Mouse (Mus musculus) CH12.LX (cell line): ENCODE measurements at regions not wholly inside any gene's neighbourhood (a gene's known extent, or its start where the extent isn't known, plus 50 kb on each side); places are given as distances from the start of the nearest gene placed in this dataset.
"Not testable (repeated sequence)": the region's sequence is repeated elsewhere in the genome, so short reads cannot be mapped to it uniquely, and the experiment has no call there.

Experiments
- DNase-seq: peaks from one replicate; pipeline ENCODE4 v3.0.0-alpha.2; 2013; ENCODE audit errors: extremely low read depth
- H3K27ac ChIP-seq: 2 replicates; pipeline ENCODE4 v1.5.1; 2012; ENCODE audit warnings: low read depth, mild to moderate bottlenecking, control low read depth, moderate library complexity; ENCODE audit not compliant: insufficient read depth
- H3K27me3 ChIP-seq: replicated peaks from 2 replicates; pipeline ENCODE3; 2012; ENCODE audit warnings: inconsistent platforms
- H3K36me3 ChIP-seq, 2 experiments: replicated peaks in 1 of 2; 2 replicates each; pipeline versions ENCODE3 to v1.6.1; 2012; ENCODE audit warnings: inconsistent platforms in 1 of 2, low read length in 1 of 2, mild to moderate bottlenecking in 1 of 2, mixed read lengths in 1 of 2, moderate library complexity in 1 of 2; ENCODE audit not compliant: control insufficient read depth in 1 of 2, insufficient read depth in 1 of 2
- H3K4me1 ChIP-seq, 2 experiments: 2 replicates each; pipeline ENCODE4 v1.6.1; 2012; ENCODE audit warnings: inconsistent platforms in 1 of 2, moderate library complexity in 1 of 2; ENCODE audit not compliant: insufficient read depth in 2 of 2, control insufficient read depth in 1 of 2
- H3K4me2 ChIP-seq: 2 replicates; pipeline ENCODE4 v1.6.1; 2012; ENCODE audit warnings: low read depth, mild to moderate bottlenecking, control low read depth; ENCODE audit not compliant: poor library complexity, insufficient read depth, severe bottlenecking
- H3K4me3 ChIP-seq, 3 experiments: fragments of 150-350 bp in 1 of 3; sonication (generic) in 1 of 3; replicated peaks in 1 of 3; 2 replicates each; pipeline versions ENCODE3 to v1.5.1; 2011 to 2012; ENCODE audit warnings: low read depth in 2 of 3, low read length in 2 of 3, mild to moderate bottlenecking in 2 of 3, moderate library complexity in 2 of 3, control low read depth in 1 of 3, improper control_type of control experiment in 1 of 3, inconsistent platforms in 1 of 3, mixed read lengths in 1 of 3; ENCODE audit not compliant: poor library complexity in 1 of 3
- H3K79me2 ChIP-seq: replicated peaks from 2 replicates; pipeline ENCODE4 v1.6.1; 2012; ENCODE audit warnings: mild to moderate bottlenecking, moderate library complexity; ENCODE audit not compliant: control insufficient read depth, poor library complexity, insufficient read depth, severe bottlenecking; ENCODE audit errors: extremely low read depth
- H3K9ac ChIP-seq: 2 replicates; pipeline ENCODE4 v1.6.1; 2012; ENCODE audit warnings: low read depth, mild to moderate bottlenecking, control low read depth, moderate library complexity; ENCODE audit not compliant: insufficient read depth
- H3K9me3 ChIP-seq: replicated peaks from 2 replicates; pipeline ENCODE3; 2012; ENCODE audit warnings: low read length, inconsistent platforms, mixed read lengths
- BHLHE40 ChIP-seq: IDR thresholded peaks from 2 replicates; pipeline ENCODE4 v1.6.1; 2011; ENCODE audit warnings: mild to moderate bottlenecking, low read depth, low read length, improper control_type of control experiment
- E2F4 ChIP-seq: IDR thresholded peaks from 2 replicates; pipeline ENCODE4 v1.6.1; 2011; ENCODE audit warnings: low read depth, low read length, improper control_type of control experiment; ENCODE audit not compliant: insufficient replicate concordance
- GABPA ChIP-seq: IDR thresholded peaks from 2 replicates; pipeline ENCODE4 v1.6.1; 2012; ENCODE audit warnings: low read depth, low read length, improper control_type of control experiment, inconsistent platforms; ENCODE audit not compliant: insufficient replicate concordance
- HCFC1 ChIP-seq: IDR thresholded peaks from 2 replicates; pipeline ENCODE4 v1.6.1; 2012; ENCODE audit warnings: low read depth, mild to moderate bottlenecking, inconsistent platforms, low read length, improper control_type of control experiment
- JUN ChIP-seq: IDR thresholded peaks from 2 replicates; pipeline ENCODE4 v1.6.1; 2011; ENCODE audit warnings: low read depth, mild to moderate bottlenecking, low read length, improper control_type of control experiment, moderate library complexity; ENCODE audit not compliant: insufficient read depth
- JUND ChIP-seq: conservative IDR thresholded peaks from 2 replicates; pipeline ENCODE4 v1.6.1; 2011; ENCODE audit warnings: low read depth, low read length, improper control_type of control experiment
- MAZ ChIP-seq: IDR thresholded peaks from 2 replicates; pipeline ENCODE4 v1.6.1; 2012; ENCODE audit warnings: low read depth, mild to moderate bottlenecking, inconsistent platforms, low read length, improper control_type of control experiment, moderate library complexity
- NELFE ChIP-seq: IDR thresholded peaks from 2 replicates; pipeline ENCODE4 v1.6.1; 2011; ENCODE audit warnings: low read depth, low read length, improper control_type of control experiment
- PAX5 ChIP-seq: IDR thresholded peaks from 2 replicates; pipeline ENCODE4 v1.6.1; 2012; ENCODE audit warnings: low read length, inconsistent platforms, mixed read lengths
- POLR2AphosphoS2 ChIP-seq: IDR thresholded peaks from 2 replicates; pipeline ENCODE4 v1.6.1; 2011; ENCODE audit warnings: low read depth, low read length, improper control_type of control experiment
- SIN3A ChIP-seq: IDR thresholded peaks from 2 replicates; pipeline ENCODE4 v1.6.1; 2012; ENCODE audit warnings: low read length, improper control_type of control experiment, inconsistent platforms
- SMC3 ChIP-seq: IDR thresholded peaks from 2 replicates; pipeline ENCODE4 v1.6.1; 2011; ENCODE audit warnings: low read depth, low read length, improper control_type of control experiment
- TCF12 ChIP-seq: IDR thresholded peaks from 2 replicates; pipeline ENCODE4 v1.6.1; 2014; ENCODE audit warnings: low read depth, mild to moderate bottlenecking, inconsistent platforms, low read length, improper control_type of control experiment
- USF1 ChIP-seq: IDR thresholded peaks from 2 replicates; pipeline ENCODE4 v1.6.1; 2014; ENCODE audit warnings: low read depth, mild to moderate bottlenecking, inconsistent platforms, low read length, improper control_type of control experiment
- ZC3H11A ChIP-seq: IDR thresholded peaks from 2 replicates; pipeline ENCODE4 v1.6.1; 2012; ENCODE audit warnings: low read depth, mild to moderate bottlenecking, inconsistent platforms, low read length, improper control_type of control experiment
- ZMIZ1 ChIP-seq: IDR thresholded peaks from 2 replicates; pipeline ENCODE4 v1.6.1; 2012; ENCODE audit warnings: low read depth, mild to moderate bottlenecking, inconsistent platforms, low read length, improper control_type of control experiment
- dilution Hi-C: fragments of 300-500 bp; cut with MboI; formaldehyde crosslinking; loops from 2 replicates; pipeline ENCODE4 v1.14.3; 2020; ENCODE audit warnings: low sequenced_read_pairs; ENCODE audit not compliant: extremely low pct_unique_long_range_greater_than_20kb, extremely low pct_ligation_motif_present
- in situ Hi-C: fragments of 300-500 bp; cut with MboI; formaldehyde crosslinking; loops from 3 replicates; pipeline ENCODE4 v1.14.3; 2019; ENCODE audit warnings: low sequenced_read_pairs, low pct_ligation_motif_present, low pct_unique_long_range_greater_than_20kb, mixed read lengths

- Histone ChIP-seq H3K27me3 (no peaks in the 10 kb centered on the region), H3K79me2 (no peaks in the 10 kb centered on the region), H3K9me3 (no peaks in the 10 kb centered on the region), H3K4me3 (no peak overlapping the region), H3K4me1 (no peaks in the 10 kb centered on the region), H3K27ac (no peak overlapping the region), H3K9ac (no peak overlapping the region), H3K36me3 (no peaks in the 10 kb centered on the region), H3K4me2 (no peak overlapping the region)
- TF ChIP-seq TCF12: no peak
- TF ChIP-seq GABPA: no peak
- no peak for TF ChIP-seq SIN3A
- TF ChIP-seq JUND: no peak
- no peak for DNase-seq
- dilution Hi-C loops (no loop called here), in situ Hi-C loops (no loop called here)
Measured at GRCm38 (mm10) chr2:63573015-63573807, 389.1 kb upstream of the Kcnh7 start.

GRCm38 (mm10) chr2:63556858-63557419 lies 372.9 kb upstream of the Kcnh7 start:
- in situ Hi-C loops: no loop called here
- no peak overlapping the region for H3K4me3 ChIP-seq
- H3K27ac ChIP-seq: no peak overlapping the region
- no peaks in the 10 kb centered on the region for H3K27me3 ChIP-seq
- no peaks in the 10 kb centered on the region for H3K4me1 ChIP-seq
- dilution Hi-C loops: no loop called here
- TF ChIP-seq SMC3 (no peak), HCFC1 (no peak), GABPA (no peak), MAZ (no peak), PAX5 (no peak), E2F4 (no peak), BHLHE40 (no peak), NELFE (no peak), POLR2AphosphoS2 (no peak), JUND (no peak), ZMIZ1 (no peak), USF1 (no peak), JUN (no peak), ZC3H11A (no peak)
- H3K9ac ChIP-seq: no peak overlapping the region
- H3K36me3 ChIP-seq: no peaks in the 10 kb centered on the region
- H3K79me2 ChIP-seq: no peaks in the 10 kb centered on the region
- DNase-seq: no peak
- H3K4me2 ChIP-seq: no peak overlapping the region
- no peaks in the 10 kb centered on the region for H3K9me3 ChIP-seq

GRCm38 (mm10) chr2:63541836-63542235 lies 357.7 kb upstream of the Kcnh7 start:
- dilution Hi-C loops, DNase-seq, H3K27ac ChIP-seq, H3K4me1 ChIP-seq, H3K36me3 ChIP-seq, H3K79me2 ChIP-seq, H3K4me3 ChIP-seq, H3K9me3 ChIP-seq, H3K9ac ChIP-seq, H3K27me3 ChIP-seq, H3K4me2 ChIP-seq, in situ Hi-C loops: not testable (repeated sequence)
